Mouse (Mus musculus): ENCODE data around the gene Slc35a1.

DNA sequence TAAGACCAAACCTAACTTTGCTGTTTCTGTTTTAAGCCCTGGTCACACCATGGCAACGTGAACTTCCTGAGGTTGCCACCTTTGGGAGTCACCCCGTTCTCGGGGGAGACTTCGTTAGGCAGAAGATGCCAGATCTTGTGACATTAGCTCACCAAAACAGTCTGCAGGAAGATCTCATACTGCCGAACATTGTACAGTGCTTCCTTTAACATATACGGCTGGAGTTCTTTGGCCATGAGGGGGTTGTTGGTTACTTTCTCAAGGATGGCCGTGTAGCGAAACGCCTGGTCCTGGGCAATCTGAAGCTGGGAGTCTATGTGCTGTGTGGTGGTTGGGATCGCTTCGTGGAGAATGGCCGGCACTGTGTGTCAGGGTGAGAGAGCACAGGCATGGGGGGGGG, 32.2 kb upstream of the Slc35a1 start:
- TF ChIP-seq GATA1 (IDR thresholded peaks at IDR 0.05; ENCODE audit: borderline replicate concordance, low read length) (no peak), FLI1 (IDR thresholded peaks at IDR 0.05; ENCODE audit: low read length) (no peak)
